Mouse (Mus musculus): ENCODE data around the gene Rnd3.

Gene Rnd3

GRCm38 (mm10) chr2:51148975-51149374, at the start of gene Rnd3:
TSS of gene Rnd3 (minus strand) at chr2:51149111.
- CTCF ChIA-PET: no interaction called here

GRCm38 (mm10) chr2:51192319-51192718, 43.4 kb upstream of the Rnd3 start:
- CTCF ChIA-PET: no interaction called here

- CTCF ChIA-PET: no interaction called here
These were observed 36.9 kb upstream of the Rnd3 start for GRCm38 (mm10) chr2:51185762-51186161.

- CTCF ChIA-PET: no interaction called here
These were observed 34.1 kb upstream of the Rnd3 start for GRCm38 (mm10) chr2:51182990-51183389.

GRCm38 (mm10) chr2:51181376-51181775, 32.5 kb upstream of the Rnd3 start:
- CTCF ChIA-PET: no interaction called here

GRCm38 (mm10) chr2:51179096-51179495, 30.2 kb upstream of the Rnd3 start:
- CTCF ChIA-PET: no interaction called here

GRCm38 (mm10) chr2:51177615-51178014, 28.7 kb upstream of the Rnd3 start:
- CTCF ChIA-PET: no interaction called here

- CTCF ChIA-PET: no interaction called here
These were observed 26.4 kb upstream of the Rnd3 start for GRCm38 (mm10) chr2:51175276-51175675.

GRCm38 (mm10) chr2:51161110-51161509, 12.2 kb upstream of the Rnd3 start:
- CTCF ChIA-PET: no interaction called here

GRCm38 (mm10) chr2:51148454-51148853, 457 bp downstream of the Rnd3 start:
- CTCF ChIA-PET: no interaction called here

GRCm38 (mm10) chr2:51148065-51148407, 875 bp downstream of the Rnd3 start:
- CTCF ChIA-PET: no interaction called here

- CTCF ChIA-PET: no interaction called here
These were observed 1.4 kb downstream of the Rnd3 start for GRCm38 (mm10) chr2:51147318-51148064.

- CTCF ChIA-PET: no interaction called here
These were observed 2.0 kb downstream of the Rnd3 start for GRCm38 (mm10) chr2:51146871-51147317.

- CTCF ChIA-PET: interaction anchor here (0.5 kb wide), 2 partner anchors 79 to 100 kb away, joined by 3 to 13 read pairs; no protein-coding TSS in a partner anchor
These were observed 3.0 kb downstream of the Rnd3 start for GRCm38 (mm10) chr2:51145838-51146470.

- CTCF ChIA-PET: no interaction called here
These were observed 4.4 kb downstream of the Rnd3 start for GRCm38 (mm10) chr2:51144380-51145120.

- CTCF ChIA-PET: no interaction called here
These were observed 6.5 kb downstream of the Rnd3 start for GRCm38 (mm10) chr2:51142422-51142821.

GRCm38 (mm10) chr2:51141345-51141744, 7.6 kb downstream of the Rnd3 start:
- CTCF ChIA-PET: no interaction called here

GRCm38 (mm10) chr2:51140486-51140885, 8.4 kb downstream of the Rnd3 start:
- CTCF ChIA-PET: no interaction called here

- CTCF ChIA-PET: no interaction called here
These were observed 8.9 kb downstream of the Rnd3 start for GRCm38 (mm10) chr2:51139912-51140446.

GRCm38 (mm10) chr2:51139218-51139911, 9.5 kb downstream of the Rnd3 start:
- CTCF ChIA-PET: no interaction called here

GRCm38 (mm10) chr2:51137726-51138125, 11.2 kb downstream of the Rnd3 start:
- CTCF ChIA-PET: no interaction called here

- CTCF ChIA-PET: no interaction called here
These were observed 16.7 kb downstream of the Rnd3 start for GRCm38 (mm10) chr2:51132181-51132580.
